Mouse (Mus musculus) heart, postnatal 4 days (tissue): ENCODE data around the gene Eif5b. TPM values are rescaled to one million over a fixed set of nuclear protein-coding genes. Genes with fewer than 3 reads are reported as not detected.
"Not testable (repeated sequence)": the region's sequence is repeated elsewhere in the genome, so short reads cannot be mapped to it uniquely, and the experiment has no call there.

ENCODE experiments used
- DNase-seq: peaks from one replicate; pipeline ENCODE4 v3.0.0; 2021
- total RNA-seq, 2 experiments: library from RNA; stranded (reverse); gene quantifications; 2 replicates each; pipeline ENCODE4 v1.2.3; 2021

The Eif5b gene
- total RNA-seq, 2 experiments from 2014 or later: 36.4 to 36.7 TPM

DNA sequence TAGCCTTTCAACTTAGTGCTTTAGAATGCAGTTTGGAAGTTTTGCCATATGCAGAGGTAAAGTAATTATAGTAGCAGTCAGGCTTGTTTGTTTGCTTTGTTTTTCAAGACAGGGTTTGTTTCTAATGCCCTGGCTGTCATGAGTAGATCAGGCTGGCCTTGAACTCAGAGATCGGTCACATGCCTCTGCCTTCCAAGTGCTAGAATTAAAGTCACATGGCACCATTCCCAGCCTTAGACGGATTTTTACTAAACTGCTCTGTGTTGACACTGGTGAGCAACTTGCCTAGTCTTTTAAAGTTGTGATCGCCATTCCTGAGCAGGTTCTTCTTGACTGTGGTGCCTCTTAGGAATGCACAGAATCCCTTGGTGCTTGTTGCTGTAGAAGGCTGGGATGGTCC is 8.9 kb downstream of the Eif5b start:
- no peak for DNase-seq

DNA sequence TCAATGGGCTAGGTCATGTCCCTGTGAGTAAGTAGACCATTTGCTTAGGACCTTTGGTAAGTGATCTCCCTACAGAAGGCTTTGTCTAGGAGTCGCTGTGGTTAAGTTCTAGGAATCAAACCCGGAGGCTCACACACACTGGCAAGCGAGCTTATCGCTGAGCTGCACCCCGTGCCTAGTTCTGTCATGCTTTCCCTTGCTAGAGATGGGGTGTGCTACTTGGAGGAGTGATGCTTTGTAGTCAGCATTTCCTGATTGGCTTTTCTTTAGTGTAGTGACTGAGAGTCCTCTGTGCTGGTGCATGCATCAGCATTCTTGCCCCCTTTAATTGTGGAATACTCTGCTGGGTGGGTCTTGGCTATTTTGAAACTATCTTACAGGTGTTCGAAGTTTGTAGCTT is 13.8 kb downstream of the Eif5b start:
- no peak for DNase-seq

DNA sequence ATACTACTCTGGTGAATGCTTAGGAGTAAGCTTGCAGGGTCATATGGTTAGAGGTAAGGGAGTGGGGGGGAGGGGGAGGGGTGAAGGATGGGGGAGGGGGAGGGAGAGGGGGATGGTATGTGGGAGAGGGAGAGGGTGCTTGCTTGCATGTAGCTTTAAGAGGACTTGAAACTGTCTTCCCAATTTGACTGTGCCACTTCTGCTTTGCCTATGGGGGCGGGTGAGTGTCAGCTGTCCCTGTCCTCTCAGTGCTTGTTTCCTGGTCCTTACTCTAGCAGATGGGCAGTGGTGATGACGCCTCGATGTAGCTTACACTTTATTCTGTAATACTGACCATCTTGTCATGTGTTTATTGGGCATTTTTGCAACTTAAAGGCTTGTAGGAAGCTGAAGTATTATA is 14.3 kb downstream of the Eif5b start:
- no peak for DNase-seq

DNA sequence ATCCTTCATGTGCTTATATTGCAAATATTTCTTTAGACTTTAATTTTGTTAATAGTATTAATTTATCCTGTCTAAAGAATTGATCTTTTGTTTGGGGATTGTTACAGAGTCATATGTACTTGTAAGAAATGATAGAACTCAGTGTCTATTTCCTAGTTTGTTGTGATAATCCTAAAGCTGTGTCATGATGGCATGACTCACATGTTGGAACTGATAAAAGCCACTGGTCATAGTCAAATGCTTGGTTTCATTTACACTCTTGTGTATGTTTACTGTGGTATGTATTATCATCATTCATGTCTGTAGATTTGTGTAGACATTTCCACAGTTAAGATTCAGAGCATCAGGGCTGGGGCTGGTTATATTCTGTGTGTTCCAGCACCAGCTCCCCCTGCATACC is 14.7 kb downstream of the Eif5b start:
- no peak for DNase-seq

DNA sequence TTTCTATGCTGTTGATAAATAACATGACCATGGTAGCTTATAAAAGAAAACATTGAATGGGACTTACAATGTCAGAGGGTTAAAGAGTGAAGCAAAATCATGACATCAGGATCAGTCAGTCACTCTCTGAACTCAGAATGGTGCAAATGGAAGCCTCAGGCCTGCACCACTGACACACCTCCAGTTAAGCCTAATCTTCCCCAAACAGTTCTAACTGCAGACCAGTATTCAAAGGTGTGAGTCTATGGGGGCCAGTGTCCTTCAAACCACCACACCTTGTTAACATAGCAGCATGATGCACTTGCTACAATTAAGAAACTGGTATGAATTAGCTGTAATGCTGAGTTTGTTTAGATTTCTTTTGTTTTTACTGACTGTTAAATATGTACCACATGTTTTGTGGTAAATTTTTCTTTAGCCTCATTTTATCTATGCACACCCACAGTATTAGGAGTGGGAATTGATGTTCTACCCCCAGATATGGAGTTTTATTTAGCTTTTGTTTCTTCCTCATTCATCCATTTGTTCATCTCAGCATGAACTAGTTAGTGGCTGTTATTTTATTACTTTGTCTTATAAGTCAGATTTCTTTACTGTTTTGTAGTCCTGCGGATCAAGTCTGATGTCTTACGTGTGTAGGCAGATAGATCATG is 16.9 kb downstream of the Eif5b start:
- no peak for DNase-seq

DNA sequence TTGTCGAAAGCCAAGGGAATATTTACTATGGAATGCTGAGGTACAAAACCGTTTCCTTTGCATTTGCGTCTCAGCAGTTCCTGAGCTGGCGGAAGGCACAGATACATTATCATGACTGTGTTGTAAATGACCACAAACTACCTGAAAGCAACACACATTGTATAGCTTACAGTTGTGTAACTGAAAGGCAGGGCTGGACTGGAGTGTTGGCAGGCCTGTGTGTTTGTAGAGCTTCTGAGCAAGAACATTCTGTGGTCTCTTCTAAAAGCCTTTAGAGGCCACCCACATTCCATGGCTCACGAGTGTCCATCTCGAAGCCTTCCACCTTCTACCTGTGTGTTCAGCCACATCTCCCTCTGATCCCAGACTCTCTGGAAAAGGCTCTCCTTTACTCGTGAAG is 29.5 kb downstream of the Eif5b start:
- DNase-seq: no peak

DNA sequence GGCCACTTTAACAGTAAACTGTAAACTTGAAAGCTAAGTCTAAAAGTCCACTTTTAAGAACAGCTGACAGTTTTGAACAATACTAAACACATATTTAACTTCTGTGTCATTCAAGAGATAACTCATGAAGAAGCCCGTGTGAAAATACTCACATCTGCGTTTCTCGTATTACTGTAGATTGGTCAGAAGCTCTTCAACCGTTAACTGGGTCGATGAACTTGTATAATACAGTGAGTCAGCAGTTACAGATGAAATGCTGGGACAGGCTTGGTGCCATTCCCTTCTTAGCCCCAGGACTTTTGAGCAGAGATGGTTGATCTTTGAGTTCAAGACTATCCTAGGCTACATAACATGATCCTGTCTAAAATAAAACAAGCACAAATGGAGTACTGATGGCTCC is 33.6 kb downstream of the Eif5b start:
- DNase-seq: no peak

DNA sequence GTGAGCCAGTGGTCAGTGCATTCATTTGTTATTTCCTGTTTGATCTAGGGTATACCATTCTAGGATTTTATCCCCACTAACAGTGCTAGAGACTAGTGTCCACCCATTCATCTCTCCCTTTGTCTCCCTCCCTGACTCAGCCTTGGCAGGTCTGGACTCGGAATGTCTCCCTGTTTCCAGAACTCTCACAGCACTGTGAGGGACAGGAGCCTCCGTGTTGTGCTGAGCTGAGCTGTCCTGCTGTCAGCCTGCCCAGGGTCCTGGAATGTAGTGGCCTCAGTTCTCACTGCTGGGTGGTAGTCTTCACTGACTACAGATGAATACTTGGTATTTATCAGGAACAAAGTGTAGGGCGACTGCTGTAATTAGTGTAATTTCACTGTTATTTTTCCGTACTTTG is 37.7 kb downstream of the Eif5b start:
- no peak for DNase-seq

DNA sequence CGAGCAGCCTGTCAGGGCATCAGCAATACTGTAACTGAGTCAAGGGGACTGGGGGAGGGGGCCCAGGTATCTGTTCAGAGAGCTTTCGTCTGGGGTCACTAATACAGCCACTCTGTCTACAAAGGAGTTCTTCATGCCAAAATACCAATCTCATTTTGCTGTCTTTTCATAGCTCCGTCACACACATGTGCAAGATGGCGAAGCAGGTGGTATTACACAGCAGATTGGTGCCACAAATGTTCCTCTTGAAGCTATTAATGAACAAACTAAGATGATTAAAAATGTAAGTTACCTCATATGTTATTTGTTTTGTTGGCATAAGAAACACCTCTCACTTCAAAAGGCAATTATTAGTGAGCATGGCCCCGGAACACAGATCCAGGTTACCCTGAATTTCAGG is 39.6 kb downstream of the Eif5b start:
- DNase-seq: no peak

DNA sequence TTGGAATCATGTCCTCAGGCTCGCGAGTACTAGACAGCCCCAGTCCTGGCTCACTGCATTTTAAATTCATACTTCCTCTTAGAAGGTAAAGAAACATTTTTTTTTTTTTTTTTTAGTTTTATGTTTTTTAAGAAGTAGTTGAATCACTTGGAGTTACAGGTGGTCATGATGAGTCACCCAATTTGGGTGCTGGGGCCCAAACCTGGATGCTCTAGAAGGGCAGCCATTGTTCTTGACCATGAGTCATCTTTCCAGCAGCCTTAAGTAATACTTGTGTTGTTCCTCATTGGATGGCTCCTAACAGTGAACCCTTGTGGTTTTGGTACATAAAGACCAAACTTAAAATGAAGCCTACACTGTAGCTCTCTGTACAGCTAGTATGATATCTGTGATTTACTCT is 41.1 kb downstream of the Eif5b start:
- no peak for DNase-seq

DNA sequence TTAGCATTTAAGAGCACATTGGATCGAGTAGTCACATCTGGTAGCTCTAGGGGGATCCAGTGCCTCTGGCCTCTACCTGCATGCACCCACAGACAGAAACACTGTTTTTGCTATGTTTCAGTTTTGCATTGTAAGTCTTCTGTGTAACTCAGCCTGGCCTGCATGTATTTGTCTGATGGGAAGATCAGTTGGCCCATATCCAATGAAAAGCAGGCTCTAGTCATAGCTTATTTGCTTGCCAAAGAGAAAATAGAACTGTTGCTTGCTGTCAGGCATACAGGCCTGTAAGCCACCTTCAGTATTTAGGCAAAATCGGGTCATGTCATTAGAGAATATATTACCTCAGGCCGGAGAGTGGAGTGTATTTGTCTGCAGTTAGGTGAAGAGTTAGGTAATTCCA is 50.3 kb downstream of the Eif5b start:
- no peak for DNase-seq

DNA sequence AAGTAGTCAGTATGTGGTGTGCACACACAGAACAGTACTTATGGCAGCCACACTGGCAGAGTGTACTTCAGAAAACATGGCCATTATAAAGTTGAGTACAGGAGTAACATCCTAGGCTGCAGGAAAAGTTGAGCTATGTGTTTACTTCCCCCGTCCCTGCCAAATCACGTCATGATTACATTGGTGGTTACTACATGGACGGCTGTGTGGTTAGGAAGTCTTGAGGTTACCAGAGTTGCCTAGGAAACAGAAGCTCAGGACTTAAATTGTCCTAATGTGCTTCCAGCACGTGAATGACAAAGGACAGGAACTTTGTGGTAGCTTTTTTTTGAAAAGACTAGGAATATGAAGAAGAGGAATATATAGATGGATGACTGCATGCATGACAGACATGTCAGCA is 51.8 kb downstream of the Eif5b start:
- no peak for DNase-seq

DNA sequence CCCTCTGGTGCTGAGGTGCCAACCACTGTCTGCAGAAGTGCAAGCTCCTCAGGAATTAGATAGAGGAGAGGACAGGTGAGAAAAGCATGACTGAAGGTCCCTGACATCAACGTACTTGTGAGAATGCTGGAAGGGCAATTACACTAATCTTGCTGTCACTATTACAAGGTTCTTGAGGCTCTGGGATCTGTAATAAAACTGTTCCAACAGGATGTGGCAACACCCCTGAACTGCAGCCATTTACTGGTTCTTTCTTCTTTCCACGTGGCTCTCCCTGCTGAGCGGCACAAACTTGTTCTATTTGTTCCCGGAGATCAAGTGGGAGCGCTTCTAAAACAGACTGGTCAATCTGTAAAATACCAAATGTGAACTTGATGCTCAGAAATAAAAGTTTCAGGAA is 57.4 kb downstream of the Eif5b start:
- no peak for DNase-seq

DNA sequence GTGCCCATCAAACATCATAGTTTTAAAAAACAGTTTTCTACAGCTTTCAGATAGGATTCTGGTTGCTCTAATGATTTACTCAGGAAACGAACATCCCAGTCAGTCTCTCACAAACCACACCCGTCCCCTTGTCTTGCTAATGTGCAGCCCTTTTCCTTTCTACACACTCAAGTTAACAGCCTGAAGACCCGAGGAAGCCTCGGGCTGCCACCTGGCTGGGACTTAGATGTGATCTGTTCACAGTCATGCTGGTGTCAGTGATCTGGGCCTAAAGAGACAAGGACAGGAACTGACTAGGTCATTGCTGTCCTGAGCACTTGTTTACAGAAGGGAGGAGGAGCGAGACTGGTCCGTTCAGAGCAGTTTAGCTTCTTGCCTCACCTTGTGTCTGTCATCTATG is 60.6 kb downstream of the Eif5b start:
- no peak for DNase-seq

DNA sequence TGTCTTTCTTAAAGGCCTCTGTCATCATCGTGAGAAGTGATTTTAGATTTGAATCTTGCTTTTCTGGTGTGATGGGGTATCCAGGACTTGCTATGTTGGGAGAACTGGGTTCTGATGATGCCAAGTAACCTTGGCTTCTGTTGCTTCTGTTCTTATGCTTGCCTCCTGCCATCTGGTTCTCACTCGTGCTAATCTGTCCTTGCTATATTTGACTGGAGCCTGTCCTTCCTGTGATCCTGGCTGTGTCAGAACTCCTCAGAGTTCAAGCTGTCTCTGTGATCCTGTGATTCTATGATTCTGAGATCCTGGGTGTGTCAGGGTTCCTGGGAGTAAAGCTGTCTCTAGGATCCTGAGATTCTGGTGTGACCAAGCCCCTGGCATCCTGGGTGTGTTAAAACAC is 64.3 kb downstream of the Eif5b start:
- not testable (repeated sequence) for DNase-seq

DNA sequence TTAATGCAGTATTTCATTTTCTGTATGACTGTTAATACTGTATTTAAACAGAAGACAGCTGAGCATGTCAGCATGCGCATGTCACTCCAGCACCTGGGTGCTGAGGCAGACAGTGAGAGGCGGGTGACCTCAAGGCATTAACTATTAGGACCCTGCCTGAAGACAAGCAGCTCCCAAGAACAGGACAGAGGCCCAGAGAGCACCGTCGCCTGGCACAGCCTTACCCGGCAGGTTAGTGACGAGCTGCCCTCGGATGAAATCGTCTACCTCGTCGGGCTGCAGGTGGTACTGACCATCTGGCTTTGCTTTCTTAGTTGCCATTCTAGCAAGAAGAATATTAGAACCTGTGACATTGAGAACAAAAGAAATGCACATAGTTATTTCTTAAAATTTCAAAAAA is 69.5 kb downstream of the Eif5b start:
- no peak for DNase-seq

DNA sequence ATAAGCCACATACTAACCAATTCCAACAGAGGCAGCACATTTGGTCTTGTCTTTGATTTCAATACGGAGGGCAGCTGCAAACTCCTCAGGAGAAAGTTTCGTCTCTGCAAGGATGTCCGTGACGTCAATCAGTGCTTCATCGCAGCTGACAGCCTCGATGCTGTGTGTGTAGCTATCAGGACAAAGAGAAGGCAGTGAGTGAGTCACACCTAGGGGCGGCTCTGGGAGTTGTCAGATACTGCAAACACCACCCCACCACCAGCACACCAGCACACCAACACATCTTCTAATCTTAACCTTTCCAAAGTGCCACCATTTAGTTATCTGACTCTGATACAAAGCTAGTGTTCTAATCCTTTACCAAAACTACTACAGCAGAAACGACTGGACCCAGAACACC is 73.5 kb downstream of the Eif5b start:
- DNase-seq: no peak

DNA sequence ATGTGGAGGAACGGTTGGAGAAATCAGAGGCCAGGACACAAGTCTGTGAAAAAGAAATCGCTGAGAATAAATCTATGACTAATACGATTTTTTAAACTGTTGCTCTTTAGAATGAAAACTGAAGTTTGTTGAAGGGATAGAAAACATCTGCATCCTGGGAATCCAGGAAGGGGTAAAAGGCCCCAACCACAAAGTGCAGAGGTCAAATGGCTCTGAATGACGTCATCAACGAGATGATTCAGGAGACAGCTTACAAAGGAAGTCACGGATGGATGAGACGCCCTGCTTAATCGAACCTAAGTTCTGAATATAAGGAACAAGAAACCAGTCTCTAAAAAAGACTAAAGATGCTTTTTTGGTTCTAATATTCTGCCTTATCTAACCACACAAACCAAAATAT is 83.5 kb downstream of the Eif5b start:
- no peak for DNase-seq

DNA sequence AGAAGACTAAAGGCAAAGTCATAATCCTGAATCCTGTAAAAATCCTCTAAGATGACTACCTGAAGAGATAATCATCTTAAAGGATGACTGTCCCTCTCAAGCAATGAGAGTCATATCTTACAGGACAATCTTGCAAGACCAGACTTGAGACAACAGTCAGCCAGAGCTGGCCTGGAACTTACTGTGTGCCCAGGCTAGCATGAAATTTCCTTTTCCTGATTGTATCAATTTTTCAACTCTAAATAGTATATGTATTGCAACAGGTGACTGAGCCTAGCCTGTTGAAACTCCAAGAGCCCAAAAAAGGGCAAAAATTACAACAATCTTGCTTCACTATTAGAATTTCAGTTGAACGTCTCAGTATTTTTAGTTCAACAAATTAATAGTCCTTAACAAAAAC is 105.4 kb downstream of the Eif5b start:
- no peak for DNase-seq

DNA sequence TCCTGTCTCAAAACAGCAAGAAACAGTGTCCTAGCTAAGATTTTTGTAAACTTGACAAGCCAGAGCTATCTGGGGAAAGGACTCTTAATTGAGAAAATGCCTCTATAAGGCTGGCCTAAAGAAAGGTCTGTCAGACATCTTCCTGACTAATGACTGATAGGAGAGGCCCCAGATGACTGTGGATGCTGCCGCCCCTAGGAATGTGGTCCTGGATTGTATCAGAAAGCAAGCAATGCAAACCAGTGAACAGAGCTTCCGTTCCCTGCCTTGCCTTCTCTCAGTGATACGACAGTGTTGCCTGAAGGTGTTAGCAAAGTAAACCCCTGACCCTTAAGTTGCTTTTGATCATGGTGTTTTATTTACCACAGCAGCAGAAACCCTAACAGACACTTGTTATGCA is 106.0 kb downstream of the Eif5b start:
- DNase-seq: no peak

Other genes with a start within 250 kb of the Eif5b start
- gene Tsga10, start 131.6 kb upstream of the Eif5b start, total RNA-seq: 1 to 10 TPM; 4.1 to 4.2 TPM
- 1 to 10 TPM; 7.3 to 8.6 TPM for gene Lipt1, start 126.3 kb upstream of the Eif5b start, total RNA-seq
- gene Mitd1, start 107.6 kb upstream of the Eif5b start, total RNA-seq: 1 to 10 TPM; 5.8 to 7.9 TPM
- gene Mrpl30, start 107.5 kb upstream of the Eif5b start, total RNA-seq: 100 to 1,000 TPM; 283 to 286 TPM
- gene Lyg2, start 81.5 kb upstream of the Eif5b start, total RNA-seq: not detected
- gene Lyg1, start 40.3 kb upstream of the Eif5b start, total RNA-seq: not detected
- 10 to 100 TPM; 67.9 to 72.0 TPM for gene Txndc9, start 117 bp upstream of the Eif5b start, total RNA-seq
- 10 to 100 TPM; 24.2 to 28.5 TPM for gene Rev1, start 131.8 kb downstream of the Eif5b start, total RNA-seq